ENCODE assay signal across 9 mouse cellular contexts in the genomic region with DNA sequence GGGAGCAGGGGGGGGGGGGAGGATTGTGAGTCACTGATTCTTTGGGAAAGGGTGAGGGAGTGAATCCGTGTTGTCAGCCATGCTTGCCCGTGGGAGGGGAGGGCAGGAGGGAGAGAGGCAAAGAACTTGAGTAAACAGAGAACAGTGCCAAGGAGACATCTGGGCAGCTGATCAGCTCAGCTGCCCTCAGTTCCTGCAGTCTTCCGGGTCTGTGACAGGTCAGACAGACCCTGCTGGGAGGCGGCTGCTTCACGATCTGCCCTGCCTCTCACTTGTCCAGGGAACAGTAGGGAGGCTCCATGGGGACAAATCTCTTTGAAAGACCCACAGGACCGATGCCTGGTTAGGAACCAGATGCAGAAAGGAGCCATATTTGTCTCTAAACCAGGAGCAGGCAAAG. TPM values are rescaled to one million over a fixed set of nuclear protein-coding genes. Genes with fewer than 3 reads are reported as not detected.
DNase-seq lines count a peak whose midpoint lies in the region; ATAC-seq lines count a peak whose summit lies in the region.
"Had no signal": no experiment of that assay in that cellular context is flagged by ENCODE, and none has a peak within 500 bp of the region (broad histone marks: within the 10 kb centered on the region; RNA-seq: fewer than 3 reads in every experiment).

No protein-coding gene starts in this region.

- H3K4me2 ChIP-seq in heart, embryonic 13.5 days, result peak overlapping the region; percentile 19; the same call in 1 of the 2 replicates
- H3K4me2 ChIP-seq in kidney, embryonic 16.5 days (replicated peaks; ENCODE audit: low read depth, low read length), result 0 out of 2 replicates have a peak overlapping the region, but pooled peaks have one; percentile 1
- no peak overlapping the region for H3K4me2 ChIP-seq in neural tube, embryonic 14.5 days (ENCODE audit: low read depth, low read length)
- H3K4me2 ChIP-seq: liver, embryonic 13.5 days had no signal

- no peak overlapping the region for H3K27ac ChIP-seq in heart, embryonic 13.5 days (replicated peaks)
- peak overlapping the region; percentile 8; the same call in 1 of the 2 replicates for H3K27ac ChIP-seq in kidney, embryonic 16.5 days (ENCODE audit: low read length)
- no peak overlapping the region for H3K27ac ChIP-seq in neural tube, embryonic 14.5 days (ENCODE audit: low read depth, low read length)
- H3K27ac ChIP-seq: liver, embryonic 13.5 days had no signal

- no peak for ATAC-seq in heart, embryonic 13.5 days (ENCODE audit: extremely low read depth, insufficient number of reproducible peaks, low FRiP score, low TSS enrichment)
- peak; percentile 88 for ATAC-seq in kidney, embryonic 16.5 days (ENCODE audit: low FRiP score, low TSS enrichment)
- ATAC-seq in neural tube, embryonic 14.5 days (ENCODE audit: low read depth), result peak; percentile 31; the same call in 1 of the 2 replicates
- no peak for ATAC-seq in erythroblast, adult 5-6 weeks (replicated peaks; ENCODE audit: low FRiP score, poor library complexity, severe bottlenecking)

- H3K9me3 ChIP-seq in heart, embryonic 13.5 days, result no peaks in the 10 kb centered on the region
- no peaks in the 10 kb centered on the region for H3K9me3 ChIP-seq in kidney, embryonic 16.5 days (ENCODE audit: low read length)
- no peaks in the 10 kb centered on the region for H3K9me3 ChIP-seq in neural tube, embryonic 14.5 days (ENCODE audit: control insufficient read depth, low read length)
- H3K9me3 ChIP-seq: liver, embryonic 13.5 days had no signal

- WGBS in heart, embryonic 13.5 days, result 7% methylated on average over 6 of the region's 6 CpGs
- 4% methylated on average over 6 of the region's 6 CpGs for WGBS in kidney, embryonic 16.5 days
- 9% methylated on average over 6 of the region's 6 CpGs for WGBS in neural tube, embryonic 14.5 days

- peaks cover 7% of the 10 kb centered on the region; the same call in 1 of the 2 replicates for H3K4me1 ChIP-seq in heart, embryonic 13.5 days
- peaks cover 22% of the 10 kb centered on the region for H3K4me1 ChIP-seq in kidney, embryonic 16.5 days (ENCODE audit: insufficient read depth, low read length)
- no peaks in the 10 kb centered on the region for H3K4me1 ChIP-seq in neural tube, embryonic 14.5 days (ENCODE audit: control insufficient read depth, insufficient read depth, low read length)

- no peak overlapping the region for H3K9ac ChIP-seq in heart, embryonic 13.5 days
- H3K9ac ChIP-seq in kidney, embryonic 16.5 days (replicated peaks; ENCODE audit: low read length), result peak overlapping the region; percentile 42; the same call in 1 of the 2 replicates
- no peak overlapping the region for H3K9ac ChIP-seq in neural tube, embryonic 14.5 days (replicated peaks; ENCODE audit: low read depth, low read length)
- H3K9ac ChIP-seq: liver, embryonic 13.5 days had no signal

- H3K27me3 ChIP-seq in heart, embryonic 13.5 days (replicated peaks), result peaks cover 28% of the 10 kb centered on the region
- H3K27me3 ChIP-seq in kidney, embryonic 16.5 days (ENCODE audit: insufficient read depth, low read length), result no peaks in the 10 kb centered on the region
- no peaks in the 10 kb centered on the region for H3K27me3 ChIP-seq in neural tube, embryonic 14.5 days (ENCODE audit: control insufficient read depth, insufficient read depth, low read length)

- H3K4me3 ChIP-seq in heart, embryonic 13.5 days, result no peak overlapping the region
- H3K4me3 ChIP-seq in kidney, embryonic 16.5 days (ENCODE audit: low read length), result no peak overlapping the region
- H3K4me3 ChIP-seq in neural tube, embryonic 14.5 days (ENCODE audit: low read depth, low read length), result no peak overlapping the region
- H3K4me3 ChIP-seq: liver, embryonic 13.5 days had no signal

- no peaks in the 10 kb centered on the region for H3K36me3 ChIP-seq in heart, embryonic 13.5 days
- no peaks in the 10 kb centered on the region for H3K36me3 ChIP-seq in kidney, embryonic 16.5 days (ENCODE audit: insufficient read depth, low read length)
- no peaks in the 10 kb centered on the region for H3K36me3 ChIP-seq in neural tube, embryonic 14.5 days (ENCODE audit: control insufficient read depth, insufficient read depth, low read length)
- H3K36me3 ChIP-seq: liver, embryonic 13.5 days had no signal

- peak; percentile 21 for DNase-seq in adrenal gland, adult 2 months
- DNase-seq in adrenal gland, adult 18-20 months (ENCODE audit: low spot score in 2 of 2), result no peak
- peak; percentile 49 for DNase-seq in cerebellum, adult 11 months
- DNase-seq in layer of hippocampus, postnatal 14 days (ENCODE audit: low spot score in 2 of 2), result no peak
- DNase-seq: liver, embryonic 13.5 days had no signal

RNA-seq across cellular contexts. Expression of gene Odc1, which starts 31.4 kb away (rescaled TPM):
- total RNA-seq in adrenal gland, adult 2 months (2021), result 100 to 1,000 TPM; 348 to 514 TPM
- 52.6 and 66.4 TPM in 2 replicates for polyA plus RNA-seq in adrenal gland, adult 2 months (2012; rRNA removed)
- 100 to 1,000 TPM; 331 to 566 TPM for total RNA-seq in adrenal gland, adult 18-20 months (2021)
- polyA plus RNA-seq in heart, embryonic 13.5 days (2015; fragmentation: Nextera tagmentation; extraction: Ambion mirVana), result 142 and 152 TPM in 2 replicates
- polyA plus RNA-seq in kidney, embryonic 16.5 days (2015; fragmentation: Nextera tagmentation; extraction: Ambion mirVana), result 217 and 223 TPM in 2 replicates
- 124 and 131 TPM in 2 replicates for polyA plus RNA-seq in neural tube, embryonic 14.5 days (2014; fragmentation: Nextera tagmentation; extraction: Ambion mirVana)
- 10 to 100 TPM; 75.5 to 77.0 TPM for total RNA-seq in layer of hippocampus, postnatal 14 days (2021)
- total RNA-seq in erythroblast, adult 5-6 weeks (2015; ENCODE audit: low replicate concordance), result 578 and 641 TPM in 2 replicates
- 1,162 and 1,709 TPM in 2 replicates for total RNA-seq in erythroblast, adult 5-6 weeks (2017; ENCODE audit: low replicate concordance)

Comparison
In these comparisons a context has a peak if more than half of its experiments do, and no peak if none do; other contexts are left out.
1. DNase-seq: peak in adrenal gland, adult 2 months (single experiment) and cerebellum, adult 11 months (single experiment); none in adrenal gland, adult 18-20 months (0 of 2) and layer of hippocampus, postnatal 14 days (0 of 2).
2. ATAC-seq: peak in kidney, embryonic 16.5 days (single experiment) and neural tube, embryonic 14.5 days (single experiment); none in heart, embryonic 13.5 days (single experiment) and erythroblast, adult 5-6 weeks (single experiment).
3. RNA of gene Odc1, which starts 31.4 kb away (total RNA-seq): 578 to 1,709 TPM in erythroblast, adult 5-6 weeks, 331 to 566 TPM in adrenal gland, adult 18-20 months and 348 to 514 TPM in adrenal gland, adult 2 months; 75.5 to 77.0 TPM in layer of hippocampus, postnatal 14 days; every median in the first group is over 4 times any median in the second.